Comparison of ENCODE assay signal across 9 mouse cellular contexts in genomic region chr7:111191674-111192073, GRCm38 (mm10).
A peak's percentile ranks its signal among the peaks of the same experiment; 100 is the strongest.
DNase-seq lines count a peak whose midpoint lies in the region; ATAC-seq and TF ChIP-seq lines count a peak whose summit lies in the region.
"Had no signal": no experiment of that assay in that cellular context is flagged by ENCODE, and none has a peak within 500 bp of the region (broad histone marks: within the 10 kb centered on the region; RNA-seq: fewer than 3 reads in every experiment).

No protein-coding gene starts in this region.

- WGBS in lung, embryonic 14.5 days = 33% methylated on average over 4 of the region's 4 CpGs
- WGBS in heart, embryonic 14.5 days = 31% methylated on average over 4 of the region's 4 CpGs

- peak; percentile 98 for ATAC-seq in lung, embryonic 14.5 days (ENCODE audit: insufficient read depth)
- ATAC-seq in heart, embryonic 14.5 days (ENCODE audit: insufficient number of reproducible peaks, insufficient read depth, low FRiP score, low read depth) = peak; percentile 82
- no peak for ATAC-seq in granulocyte monocyte progenitor cell, adult 5-6 weeks (replicated peaks; ENCODE audit: poor library complexity, severe bottlenecking)

- no peak overlapping the region for H3K4me3 ChIP-seq in lung, embryonic 14.5 days (ENCODE audit: low read depth, low read length)
- H3K4me3 ChIP-seq in heart, embryonic 14.5 days (ENCODE audit: control insufficient read depth in 1 of 2, insufficient read depth in 1 of 2, low read depth in 1 of 2, low read length in 2 of 2) = no peak overlapping the region
- H3K4me3 ChIP-seq: liver, embryonic 13.5 days had no signal

- no peak overlapping the region for H3K4me2 ChIP-seq in lung, embryonic 14.5 days
- H3K4me2 ChIP-seq in heart, embryonic 14.5 days (ENCODE audit: low read length) = no peak overlapping the region
- H3K4me2 ChIP-seq: liver, embryonic 13.5 days had no signal

- H3K27me3 ChIP-seq in lung, embryonic 14.5 days (ENCODE audit: insufficient read depth, low read length) = no peaks in the 10 kb centered on the region
- H3K27me3 ChIP-seq in heart, embryonic 14.5 days (ENCODE audit: control insufficient read depth, insufficient read depth, low read length) = no peaks in the 10 kb centered on the region
- H3K27me3 ChIP-seq: liver, embryonic 13.5 days had no signal

- H3K4me1 ChIP-seq in lung, embryonic 14.5 days (ENCODE audit: insufficient read depth) = no peaks in the 10 kb centered on the region
- H3K4me1 ChIP-seq in heart, embryonic 14.5 days (ENCODE audit: control insufficient read depth in 2 of 2, insufficient read depth in 2 of 2, low read length in 2 of 2) = peaks cover 4 to 6% of the 10 kb centered on the region in 2 experiments; a peak in 2 of 4 replicates
- H3K4me1 ChIP-seq: liver, embryonic 13.5 days had no signal

- peak; percentile 93 for DNase-seq in lung, embryonic 14.5 days
- no peak for DNase-seq in lung, adult 18-20 months
- peak; percentile 83 to 90 for DNase-seq in cerebellum, postnatal 14 days
- DNase-seq in kidney, postnatal 36 days = peak; percentile 37 to 74
- DNase-seq in layer of hippocampus, adult 11-12 months (ENCODE audit: low spot score) = no peak
- no peak for DNase-seq in left cerebral cortex, adult 18-20 months (ENCODE audit: low spot score in 2 of 2)
- DNase-seq: liver, embryonic 13.5 days had no signal

- no peaks in the 10 kb centered on the region for H3K36me3 ChIP-seq in lung, embryonic 14.5 days (ENCODE audit: insufficient read depth)
- H3K36me3 ChIP-seq in heart, embryonic 14.5 days (ENCODE audit: control insufficient read depth, insufficient read depth, low read length) = no peaks in the 10 kb centered on the region
- H3K36me3 ChIP-seq: liver, embryonic 13.5 days had no signal

- H3K9me3 ChIP-seq in lung, embryonic 14.5 days (ENCODE audit: low read depth, low read length) = no peaks in the 10 kb centered on the region
- H3K9me3 ChIP-seq in heart, embryonic 14.5 days (ENCODE audit: control insufficient read depth, low read length) = no peaks in the 10 kb centered on the region
- H3K9me3 ChIP-seq: liver, embryonic 13.5 days had no signal

- H3K27ac ChIP-seq in lung, embryonic 14.5 days (ENCODE audit: low read depth) = no peak overlapping the region
- H3K27ac ChIP-seq in heart, embryonic 14.5 days (replicated peaks in 1 of 2; ENCODE audit: control insufficient read depth in 1 of 2, insufficient read depth in 1 of 2, low read depth in 2 of 2, low read length in 2 of 2) = peak overlapping the region in 1 of 2 experiments; percentile 72; a peak in 2 of 4 replicates
- H3K27ac ChIP-seq: liver, embryonic 13.5 days had no signal

- no peak overlapping the region for H3K9ac ChIP-seq in lung, embryonic 14.5 days
- H3K9ac ChIP-seq in heart, embryonic 14.5 days (ENCODE audit: low read length) = no peak overlapping the region
- H3K9ac ChIP-seq: liver, embryonic 13.5 days had no signal

- TF ChIP-seq CTCF in lung, embryonic 14.5 days (IDR thresholded peaks at IDR 0.05; ENCODE audit: low read depth) = no peak

Comparison
In these comparisons a context has a peak if more than half of its experiments do, and no peak if none do; other contexts are left out.
1. DNase-seq: peak in lung, embryonic 14.5 days (single experiment), cerebellum, postnatal 14 days (2 of 2) and kidney, postnatal 36 days (2 of 2); none in lung, adult 18-20 months (0 of 2), layer of hippocampus, adult 11-12 months (single experiment) and left cerebral cortex, adult 18-20 months (0 of 2).